Mouse (Mus musculus): ENCODE data around the gene Vmn2r-ps159. TPM values are rescaled to one million over a fixed set of nuclear protein-coding genes. Genes with fewer than 3 reads are reported as not detected.

Vmn2r-ps159 gene
- polyA plus RNA-seq (2015; fragmentation: Nextera tagmentation; extraction: Ambion mirVana), result not detected in 2 replicates

GRCm38 (mm10) chr4:156330803-156331202 is at the start of gene Vmn2r-ps159:
Gene Vmn2r-ps159 (plus strand): TSS chr4:156331103.

Other genes starting within 250 kb of the Vmn2r-ps159 start
- 6.8 and 9.4 TPM in 2 replicates for gene 9430015G10Rik, start 221.1 kb upstream of the Vmn2r-ps159 start, polyA plus RNA-seq (2015; fragmentation: Nextera tagmentation; extraction: Ambion mirVana)
- 0.05 and 0.10 TPM in 2 replicates for gene Rnf223, start 200.6 kb upstream of the Vmn2r-ps159 start, polyA plus RNA-seq (2015; fragmentation: Nextera tagmentation; extraction: Ambion mirVana)
- 19.0 and 27.1 TPM in 2 replicates for gene Agrn, start 133.6 kb upstream of the Vmn2r-ps159 start, polyA plus RNA-seq (2015; fragmentation: Nextera tagmentation; extraction: Ambion mirVana)
- 17.7 and 22.5 TPM in 2 replicates for gene Isg15, start 130.3 kb upstream of the Vmn2r-ps159 start, polyA plus RNA-seq (2015; fragmentation: Nextera tagmentation; extraction: Ambion mirVana)
- 0.99 and 1.5 TPM in 2 replicates for gene AW011738, start 127.8 kb upstream of the Vmn2r-ps159 start, polyA plus RNA-seq (2015; fragmentation: Nextera tagmentation; extraction: Ambion mirVana)
- 0.16 and 0.48 TPM in 2 replicates for gene Perm1, start 115.2 kb upstream of the Vmn2r-ps159 start, polyA plus RNA-seq (2015; fragmentation: Nextera tagmentation; extraction: Ambion mirVana)
- 7.8 and 11.0 TPM in 2 replicates for gene Plekhn1, start 96.2 kb upstream of the Vmn2r-ps159 start, polyA plus RNA-seq (2015; fragmentation: Nextera tagmentation; extraction: Ambion mirVana)
- gene Noc2l, start 95.1 kb upstream of the Vmn2r-ps159 start, polyA plus RNA-seq (2015; fragmentation: Nextera tagmentation; extraction: Ambion mirVana), result 24.8 and 33.7 TPM in 2 replicates
- gene Samd11, start 75.4 kb upstream of the Vmn2r-ps159 start, polyA plus RNA-seq (2015; fragmentation: Nextera tagmentation; extraction: Ambion mirVana), result 1.8 and 4.0 TPM in 2 replicates

Measured in adrenal gland, postnatal 0 days (tissue).